Mouse (Mus musculus): ENCODE measurements around the gene Fbf1. TPM values are rescaled to one million over a fixed set of nuclear protein-coding genes. Genes with fewer than 3 reads are reported as not detected.

Fbf1 gene
- total RNA-seq, 2 experiments from 2014 or later: 80.9 to 95.6 TPM

Other genes starting within 250 kb of the Fbf1 start
- gene Sap30bp, start 234.9 kb downstream of the Fbf1 start, total RNA-seq (2021): 10 to 100 TPM; 52.2 to 58.2 TPM
- gene Recql5, start 234.7 kb downstream of the Fbf1 start, total RNA-seq (2021): 10 to 100 TPM; 30.4 to 35.1 TPM
- gene Itgb4, start 193.5 kb downstream of the Fbf1 start, total RNA-seq (2021): 1 to 10 TPM; 8.2 to 9.7 TPM
- gene Galk1, start 155.4 kb downstream of the Fbf1 start, total RNA-seq (2021): 10 to 100 TPM; 13.4 to 14.2 TPM
- gene H3f3b, start 140.2 kb downstream of the Fbf1 start, total RNA-seq (2021): 100 to 1,000 TPM; 263 to 275 TPM
- 10 to 100 TPM; 19.4 to 21.9 TPM for gene Unk, start 137.8 kb downstream of the Fbf1 start, total RNA-seq (2021)
- gene Unc13d, start 90.2 kb downstream of the Fbf1 start, total RNA-seq (2021): 1 to 10 TPM; 1.9 to 2.4 TPM
- gene Wbp2, start 81.2 kb downstream of the Fbf1 start, total RNA-seq (2021): 100 to 1,000 TPM; 402 to 404 TPM
- gene Trim47, start 41.0 kb downstream of the Fbf1 start, total RNA-seq (2021): 1 to 10 TPM; 4.4 to 4.6 TPM
- 1 to 10 TPM; 7.1 to 8.0 TPM for gene Trim65, start 37.0 kb downstream of the Fbf1 start, total RNA-seq (2021)
- gene Mrpl38, start 29.3 kb downstream of the Fbf1 start, total RNA-seq (2021): 10 to 100 TPM; 55.1 to 58.2 TPM
- 10 to 100 TPM; 36.1 to 45.4 TPM for gene Ten1, start 30.7 kb upstream of the Fbf1 start, total RNA-seq (2021)
- gene Acox1, start 30.9 kb upstream of the Fbf1 start, total RNA-seq (2021): 100 to 1,000 TPM; 119 to 126 TPM
- under 1 TPM; 0.25 to 0.85 TPM for gene Evpl, start 69.9 kb upstream of the Fbf1 start, total RNA-seq (2021)
- 10 to 100 TPM; 60.7 to 66.0 TPM for gene Srp68, start 106.1 kb upstream of the Fbf1 start, total RNA-seq (2021)
- not detected for gene Galr2, start 112.8 kb upstream of the Fbf1 start, total RNA-seq (2021)
- 10 to 100 TPM; 77.1 to 80.9 TPM for gene Exoc7, start 139.1 kb upstream of the Fbf1 start, total RNA-seq (2021)
- gene Foxj1, start 167.2 kb upstream of the Fbf1 start, total RNA-seq (2021): 1 to 10 TPM; 4.3 to 5.8 TPM
- 100 to 1,000 TPM; 212 to 247 TPM for gene Rnf157, start 244.9 kb upstream of the Fbf1 start, total RNA-seq (2021)